Mouse (Mus musculus): Measurements from ENCODE around the gene Supt4a. TPM values are rescaled to one million over a fixed set of nuclear protein-coding genes. Genes with fewer than 3 reads are reported as not detected.

Supt4a gene
- polyA plus RNA-seq, 1 experiment: 43.3 TPM

- no peak overlapping the region for H3K4me3 ChIP-seq (ENCODE audit: low read depth, low read length)
- H3K27me3 ChIP-seq (ENCODE audit: control insufficient read depth, insufficient read depth, low read length): no peaks in the 10 kb centered on the region
- TF ChIP-seq POLR2A (IDR thresholded peaks at IDR 0.05; ENCODE audit: low read depth, low read length) (no peak), CTCF (IDR thresholded peaks at IDR 0.05; ENCODE audit: extremely low read depth, insufficient read length, insufficient replicate concordance, low read depth, low read length) (no peak)
- no peak overlapping the region for H3K27ac ChIP-seq (ENCODE audit: insufficient read depth, low read depth, low read length)
- H3K4me1 ChIP-seq (ENCODE audit: control insufficient read depth, insufficient read depth, insufficient read length, low read length): no peaks in the 10 kb centered on the region
- H3K36me3 ChIP-seq (ENCODE audit: control insufficient read depth, insufficient read depth, low read length): no peaks in the 10 kb centered on the region
- 80% methylated on average over 6 of the region's 6 CpGs for WGBS
Measured at GRCm38 (mm10) chr11:87790088-87790487, 52.7 kb downstream of the Supt4a start.

Other genes starting within 250 kb of the Supt4a start
- not detected in 2 replicates for gene Gm11492, start 170.9 kb upstream of the Supt4a start, polyA plus RNA-seq (2012; rRNA removed)
- 11.3 and 19.8 TPM in 2 replicates for gene Sept4, start 168.6 kb upstream of the Supt4a start, polyA plus RNA-seq (2012; rRNA removed)
- 28.3 and 60.0 TPM in 2 replicates for gene Mtmr4, start 145.4 kb upstream of the Supt4a start, polyA plus RNA-seq (2012; rRNA removed)
- 0.13 and 0.34 TPM in 2 replicates for gene Hsf5, start 120.4 kb upstream of the Supt4a start, polyA plus RNA-seq (2012; rRNA removed)
- 16.3 and 19.6 TPM in 2 replicates for gene Rnf43, start 74.8 kb upstream of the Supt4a start, polyA plus RNA-seq (2012; rRNA removed)
- gene Tspoap1, start 23.0 kb downstream of the Supt4a start, polyA plus RNA-seq (2012; rRNA removed): 0.89 and 1.3 TPM in 2 replicates
- 0.08 and 0.14 TPM in 2 replicates for gene Mpo, start 56.0 kb downstream of the Supt4a start, polyA plus RNA-seq (2012; rRNA removed)
- gene Lpo, start 90.7 kb downstream of the Supt4a start, polyA plus RNA-seq (2012; rRNA removed): 0.20 TPM in 1 of 2 replicates, not detected in the other
- gene Mks1, start 115.7 kb downstream of the Supt4a start, polyA plus RNA-seq (2012; rRNA removed): 2.4 and 5.0 TPM in 2 replicates
- 0.08 TPM in 1 of 2 replicates, not detected in the other for gene Epx, start 138.0 kb downstream of the Supt4a start, polyA plus RNA-seq (2012; rRNA removed)
- gene Olfr462, start 154.7 kb downstream of the Supt4a start, polyA plus RNA-seq (2012; rRNA removed): not detected in 2 replicates
- gene Olfr463, start 159.8 kb downstream of the Supt4a start, polyA plus RNA-seq (2012; rRNA removed): not detected in 2 replicates
- not detected in 2 replicates for gene Olfr464, start 183.4 kb downstream of the Supt4a start, polyA plus RNA-seq (2012; rRNA removed)
- gene Dynll2, start 250.0 kb downstream of the Supt4a start, polyA plus RNA-seq (2012; rRNA removed): 72.7 and 140 TPM in 2 replicates